Mouse (Mus musculus) liver, postnatal 0 days (tissue): ENCODE measurements around the gene Map6d1. TPM values are rescaled to one million over a fixed set of nuclear protein-coding genes. Genes with fewer than 3 reads are reported as not detected.

Experiments used
- ATAC-seq: fragments of 200-750 bp; cut with Nextera tagmentation; 2 replicates; pipeline ENCODE4 v1.8.0; 2017; ENCODE audit warnings: mild to moderate bottlenecking, moderate library complexity
- DNase-seq: peaks from one replicate; pipeline ENCODE4 v3.0.0-alpha.2; 2016
- H3K27ac ChIP-seq: fragments of 300-500 bp; sonication (generic); 2 replicates; pipeline ENCODE4 v1.5.1; 2014; ENCODE audit warnings: antibody characterized with exemption, moderate library complexity, mild to moderate bottlenecking, low read depth
- H3K27me3 ChIP-seq: fragments of 300-500 bp; sonication (generic); 2 replicates; pipeline ENCODE4 v1.6.1; 2014; ENCODE audit warnings: low read length, control low read depth, mixed read lengths; ENCODE audit not compliant: insufficient read depth
- H3K36me3 ChIP-seq: fragments of 300-500 bp; sonication (generic); replicated peaks from 2 replicates; pipeline ENCODE4 v1.6.1; 2014; ENCODE audit warnings: mild to moderate bottlenecking, control low read depth, low read length, moderate library complexity, mixed read lengths; ENCODE audit not compliant: insufficient read depth
- H3K4me1 ChIP-seq: fragments of 300-500 bp; sonication (generic); 2 replicates; pipeline ENCODE4 v1.6.1; 2014; ENCODE audit warnings: antibody characterized with exemption, mild to moderate bottlenecking, control low read depth; ENCODE audit not compliant: insufficient read depth
- H3K4me2 ChIP-seq: fragments of 300-500 bp; sonication (generic); 2 replicates; pipeline ENCODE4 v1.6.1; 2014; ENCODE audit warnings: low read depth, mild to moderate bottlenecking, low read length, moderate library complexity, mixed read lengths
- H3K4me3 ChIP-seq: fragments of 300-500 bp; sonication (generic); 2 replicates; pipeline ENCODE4 v1.5.1; 2014; ENCODE audit warnings: low read depth, low read length
- H3K9ac ChIP-seq: fragments of 300-500 bp; sonication (generic); replicated peaks from 2 replicates; pipeline ENCODE4 v1.6.1; 2014; ENCODE audit warnings: mild to moderate bottlenecking, moderate library complexity
- H3K9me3 ChIP-seq: fragments of 300-500 bp; sonication (generic); 2 replicates; pipeline ENCODE4 v1.6.1; 2016; ENCODE audit warnings: mild to moderate bottlenecking, control low read depth, low read length, mixed read lengths
- CTCF ChIP-seq: sonication (generic); IDR thresholded peaks from 2 replicates; pipeline ENCODE4 v1.5.1; 2016; ENCODE audit warnings: antibody characterized with exemption, low read depth
- EP300 ChIP-seq: IDR thresholded peaks from 2 replicates; pipeline ENCODE4 v1.6.1; 2016; ENCODE audit warnings: antibody characterized with exemption, low read depth, mild to moderate bottlenecking
- WGBS: fragments of 180-500 bp; shearing (Covaris S2); extraction: QIAGEN DNeasy Blood & Tissue Kit; methylation state at CpG from one replicate; pipeline ENCODE4 v1.1.7; 2014; ENCODE audit not compliant: insufficient replicate concordance; 5-methylcytosine and 5-hydroxymethylcytosine counted together
- polyA plus RNA-seq: library from polyadenylated mRNA; unstranded; fragments of >200 nt; fragmentation: Nextera tagmentation; extraction: Ambion mirVana; gene quantifications from 2 replicates; pipeline ENCODE4 v1.2.1, GENCODE M21; 2015

The Map6d1 gene
- polyA plus RNA-seq: not detected in 2 replicates

DNA sequence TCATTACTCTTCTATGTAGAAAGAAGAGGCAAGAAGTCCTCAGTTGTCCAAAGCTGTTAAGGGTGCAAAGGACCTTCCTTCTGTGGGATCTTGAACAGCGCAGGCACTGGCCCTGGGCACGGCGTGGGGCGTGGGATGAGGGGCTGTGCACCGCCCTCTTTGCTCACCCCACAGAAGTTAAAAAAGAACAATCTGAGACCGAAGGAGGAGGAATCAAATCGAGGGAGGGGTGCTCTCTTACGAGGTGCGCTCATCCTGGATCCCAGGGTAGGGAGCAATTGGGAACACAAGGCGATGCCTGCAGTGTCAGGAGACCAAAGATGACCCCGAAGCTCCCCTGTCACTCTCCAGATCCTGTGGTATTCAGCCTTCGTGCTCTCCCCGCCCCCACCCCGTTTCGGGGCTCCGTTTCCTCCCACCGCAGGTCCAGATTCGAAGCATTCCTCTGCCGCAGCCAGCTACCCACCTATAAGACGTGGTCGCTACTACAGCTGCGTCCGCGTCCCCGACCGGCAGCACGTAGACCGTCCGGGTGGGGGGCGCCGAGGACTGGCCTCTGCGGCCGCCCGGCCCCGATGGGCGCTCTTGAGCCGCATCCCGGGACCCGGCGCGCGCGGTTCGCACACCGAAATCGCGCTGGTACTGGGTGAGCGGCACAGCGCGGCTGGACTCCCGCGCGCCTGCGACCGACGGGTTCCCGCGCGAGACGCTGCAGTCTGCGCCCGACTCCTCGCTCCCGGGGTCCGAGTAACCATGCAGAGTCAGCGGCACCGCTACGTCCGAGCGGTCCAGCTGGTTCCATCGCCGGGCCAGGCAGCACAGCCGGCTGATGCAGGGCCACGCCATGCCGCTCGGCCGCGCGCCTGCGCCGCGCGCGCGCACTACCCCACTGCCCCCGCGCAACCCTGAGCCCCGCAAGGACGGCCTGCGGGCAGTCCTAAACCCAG, at the start of gene Map6d1:
TSS of gene Map6d1 (minus strand) at position 891 of the 947 bp plus-strand sequence.
- Histone ChIP-seq H3K9me3 (no peaks in the 10 kb centered on the region), H3K27ac (no peak within 1 kb of the TSS), H3K9ac (0 out of 2 replicates have a peak within 1 kb of the TSS, but pooled peaks have one; percentile 21), H3K4me2 (peak within 1 kb of the TSS; percentile 95), H3K27me3 (peaks cover 30% of the 10 kb centered on the region), H3K4me1 (peaks cover 6% of the 10 kb centered on the region; the same call in 1 of the 2 replicates), H3K36me3 (no peaks in the 10 kb centered on the region), H3K4me3 (peak within 1 kb of the TSS; percentile 61)
- DNase-seq (peak; percentile 26), ATAC-seq (peak; percentile 44; the same call in 1 of the 2 replicates)
- WGBS: 2% methylated on average over 81 of the region's 90 CpGs
- TF ChIP-seq CTCF: no peak
- no peak for TF ChIP-seq EP300

DNA sequence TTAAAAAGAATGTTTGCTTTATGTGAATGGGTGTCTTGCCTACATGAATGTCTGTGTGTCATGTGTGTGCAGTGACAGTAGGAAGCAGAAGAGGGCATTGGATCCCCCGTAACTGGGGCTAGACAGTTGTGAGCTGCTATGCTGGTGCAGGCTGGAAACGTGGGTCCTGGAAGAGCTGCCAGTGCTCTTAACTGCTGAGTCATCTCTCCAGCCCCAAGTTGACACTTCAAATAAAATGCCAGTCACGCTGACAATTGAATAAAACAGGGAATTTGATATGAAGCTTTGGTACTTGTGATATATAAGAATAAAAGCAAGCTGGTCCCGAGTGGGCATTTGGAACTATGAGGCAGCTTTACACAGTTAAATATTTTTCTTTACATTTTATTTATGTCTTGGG, 39.1 kb upstream of the Map6d1 start:
- TF ChIP-seq CTCF: no peak
- no peak for TF ChIP-seq EP300
- no peaks in the 10 kb centered on the region for H3K4me1 ChIP-seq
- 69% methylated on average over 4 of the region's 4 CpGs for WGBS
- peaks cover 51% of the 10 kb centered on the region for H3K36me3 ChIP-seq
- H3K9ac ChIP-seq: no peak overlapping the region
- no peaks in the 10 kb centered on the region for H3K27me3 ChIP-seq
- H3K4me3 ChIP-seq: no peak overlapping the region
- H3K27ac ChIP-seq: no peak overlapping the region
- ATAC-seq (0 out of 2 replicates have a peak, but pooled peaks have one; percentile 25), DNase-seq (no peak)
- no peak overlapping the region for H3K4me2 ChIP-seq
- no peaks in the 10 kb centered on the region for H3K9me3 ChIP-seq

DNA sequence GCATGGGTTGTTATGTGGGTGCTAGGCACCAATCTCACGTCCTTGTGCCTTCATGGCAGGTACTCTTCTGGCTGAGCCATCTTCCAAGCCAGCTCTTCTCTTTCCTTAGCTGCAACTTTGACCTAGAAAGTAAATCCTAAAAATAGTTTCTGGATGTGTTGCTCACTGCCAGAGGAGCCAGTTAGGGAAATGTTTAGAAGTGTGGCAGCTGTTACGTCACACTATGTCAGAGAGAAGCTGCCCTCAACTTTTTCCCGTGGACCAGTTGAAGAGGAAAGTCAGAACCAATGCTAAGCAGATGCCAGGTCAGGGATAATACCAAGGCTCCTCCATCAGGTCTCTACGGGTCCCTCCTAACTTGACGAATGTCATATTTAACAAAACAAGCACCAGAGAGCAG, 38.2 kb upstream of the Map6d1 start:
- Histone ChIP-seq H3K27ac (no peak overlapping the region), H3K4me2 (no peak overlapping the region), H3K36me3 (peaks cover 43% of the 10 kb centered on the region), H3K27me3 (no peaks in the 10 kb centered on the region), H3K9me3 (no peaks in the 10 kb centered on the region), H3K9ac (no peak overlapping the region), H3K4me1 (no peaks in the 10 kb centered on the region), H3K4me3 (no peak overlapping the region)
- TF ChIP-seq CTCF (no peak), EP300 (no peak)
- ATAC-seq (no peak), DNase-seq (no peak)
- 80% methylated on average over 5 of the region's 5 CpGs for WGBS

DNA sequence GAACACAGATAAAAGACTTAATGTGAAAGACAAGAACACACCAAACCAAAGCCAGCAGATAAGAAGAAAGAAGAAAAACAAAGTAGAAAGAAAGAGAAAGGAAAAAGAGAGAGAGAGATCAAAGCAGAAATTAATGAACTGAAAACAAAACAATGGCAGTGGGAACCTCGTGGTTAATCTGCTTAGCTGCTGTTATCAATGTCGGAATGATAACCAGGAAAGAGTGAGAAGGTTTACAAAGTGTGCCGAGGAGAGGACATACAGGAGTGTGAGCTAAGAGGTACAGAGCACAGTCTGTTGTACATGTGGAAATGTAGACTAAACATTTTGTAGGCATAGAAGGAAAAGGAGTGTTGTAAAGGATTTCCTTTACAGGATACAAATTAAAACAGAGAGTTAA, 31.8 kb upstream of the Map6d1 start:
- H3K27ac ChIP-seq: no peak overlapping the region
- DNase-seq (no peak), ATAC-seq (no peak)
- H3K36me3 ChIP-seq: no peaks in the 10 kb centered on the region
- H3K4me2 ChIP-seq: no peak overlapping the region
- no peaks in the 10 kb centered on the region for H3K27me3 ChIP-seq
- H3K4me3 ChIP-seq: no peak overlapping the region
- no peaks in the 10 kb centered on the region for H3K9me3 ChIP-seq
- no peak for TF ChIP-seq EP300
- no peak for TF ChIP-seq CTCF
- H3K4me1 ChIP-seq: no peaks in the 10 kb centered on the region
- H3K9ac ChIP-seq: no peak overlapping the region
- WGBS: 25% methylated on average over 3 of the region's 3 CpGs

DNA sequence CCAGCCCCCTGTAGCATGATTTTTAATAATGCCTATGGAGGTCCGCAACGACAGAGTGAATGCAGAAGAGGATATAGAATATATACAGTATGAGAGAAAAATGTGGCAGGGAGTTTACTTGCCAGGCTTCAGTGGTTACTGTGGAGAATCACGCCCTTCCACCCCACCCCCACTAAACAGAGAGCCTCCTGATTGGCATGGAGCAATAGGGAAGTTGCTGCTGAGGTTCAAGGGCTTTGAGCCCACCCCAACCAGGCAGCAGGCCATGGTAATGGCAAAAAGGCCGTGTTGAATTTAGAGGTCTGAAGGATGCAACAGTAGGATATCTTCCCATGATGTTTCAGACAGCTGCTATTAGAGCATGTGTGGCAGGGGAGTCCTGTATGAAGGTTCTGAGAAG, 30.2 kb upstream of the Map6d1 start:
- H3K4me3 ChIP-seq: no peak overlapping the region
- H3K4me1 ChIP-seq: no peaks in the 10 kb centered on the region

DNA sequence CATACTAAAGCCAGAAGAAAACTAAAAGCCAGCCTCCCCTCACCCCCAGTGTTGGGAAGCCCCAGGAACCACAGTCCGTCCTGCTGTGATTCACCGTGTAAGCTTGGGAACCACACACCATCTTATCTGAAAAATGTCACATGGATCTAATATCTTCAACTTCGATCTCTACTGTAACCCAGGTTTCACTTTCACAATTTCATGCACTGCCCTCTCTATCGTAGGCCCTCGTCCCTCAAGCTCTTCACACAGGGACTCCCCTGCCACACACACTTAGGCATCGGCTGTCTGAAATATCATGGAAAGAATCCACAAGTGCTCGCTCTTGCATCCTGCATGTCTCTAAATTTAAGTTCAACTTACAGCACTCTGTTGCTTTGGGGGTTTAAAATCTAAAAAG, 23.9 kb upstream of the Map6d1 start:
- TF ChIP-seq CTCF (no peak), EP300 (no peak)
- 65% methylated on average over 7 of the region's 7 CpGs for WGBS
- no peaks in the 10 kb centered on the region for H3K36me3 ChIP-seq
- ATAC-seq (no peak), DNase-seq (no peak)
- H3K9me3 ChIP-seq: no peaks in the 10 kb centered on the region
- H3K27ac ChIP-seq: no peak overlapping the region
- no peak overlapping the region for H3K9ac ChIP-seq
- H3K4me3 ChIP-seq: no peak overlapping the region
- no peaks in the 10 kb centered on the region for H3K4me1 ChIP-seq
- H3K4me2 ChIP-seq: no peak overlapping the region
- H3K27me3 ChIP-seq: no peaks in the 10 kb centered on the region

More for the DNA sequence above, 30.2 kb upstream of the Map6d1 start:
- H3K4me2 ChIP-seq: no peak overlapping the region
- ATAC-seq: no peak
- no peaks in the 10 kb centered on the region for H3K9me3 ChIP-seq
- 54% methylated on average over 4 of the region's 4 CpGs for WGBS
- H3K9ac ChIP-seq: no peak overlapping the region
- TF ChIP-seq CTCF (no peak), EP300 (no peak)
- no peaks in the 10 kb centered on the region for H3K27me3 ChIP-seq
- no peaks in the 10 kb centered on the region for H3K36me3 ChIP-seq
- H3K27ac ChIP-seq: no peak overlapping the region
- DNase-seq: no peak
